Mouse (Mus musculus) embryonic facial prominence, embryonic 13.5 days (tissue): ENCODE results near the gene Sf1. TPM values are rescaled to one million over a fixed set of nuclear protein-coding genes. Genes with fewer than 3 reads are reported as not detected.

Experiments used
- ATAC-seq: fragments of 200-750 bp; cut with Nextera tagmentation; 2 replicates; pipeline ENCODE4 v1.8.0; 2017; ENCODE audit warnings: low read depth; ENCODE audit not compliant: insufficient number of reproducible peaks, insufficient read depth, low FRiP score, low TSS enrichment
- H3K27ac ChIP-seq: fragments of 300-500 bp; sonication (generic); 2 replicates; pipeline ENCODE4 v1.5.1; 2015; ENCODE audit warnings: moderate library complexity, mild to moderate bottlenecking, inconsistent platforms
- H3K27me3 ChIP-seq: fragments of 300-500 bp; sonication (generic); 2 replicates; pipeline ENCODE4 v1.6.1; 2015; ENCODE audit warnings: mild to moderate bottlenecking, inconsistent platforms
- H3K36me3 ChIP-seq: fragments of 300-500 bp; sonication (generic); 2 replicates; pipeline ENCODE4 v1.6.1; 2015; ENCODE audit warnings: mild to moderate bottlenecking, inconsistent platforms
- H3K4me1 ChIP-seq: fragments of 300-500 bp; sonication (generic); 2 replicates; pipeline ENCODE4 v1.6.1; 2015; ENCODE audit warnings: inconsistent platforms
- H3K4me2 ChIP-seq: fragments of 300-500 bp; sonication (generic); 2 replicates; pipeline ENCODE4 v1.6.1; 2015; ENCODE audit warnings: moderate library complexity, mild to moderate bottlenecking, inconsistent platforms
- H3K4me3 ChIP-seq: fragments of 300-500 bp; sonication (generic); 2 replicates; pipeline ENCODE4 v1.5.1; 2015; ENCODE audit warnings: mild to moderate bottlenecking, inconsistent platforms
- H3K9ac ChIP-seq: fragments of 300-500 bp; sonication (generic); 2 replicates; pipeline ENCODE4 v1.6.1; 2015; ENCODE audit warnings: mild to moderate bottlenecking, inconsistent platforms
- H3K9me3 ChIP-seq: fragments of 300-500 bp; sonication (generic); 2 replicates; pipeline ENCODE4 v1.6.1; 2016; ENCODE audit warnings: inconsistent platforms
- WGBS: fragments of 180-500 bp; shearing (Covaris S2); methylation state at CpG from one replicate; pipeline ENCODE4 v1.1.7; 2015; ENCODE audit warnings: mixed read lengths; 5-methylcytosine and 5-hydroxymethylcytosine counted together
- polyA plus RNA-seq: library from polyadenylated mRNA; unstranded; fragments of >200 nt; fragmentation: Nextera tagmentation; extraction: Ambion mirVana; gene quantifications from 2 replicates; pipeline ENCODE4 v1.2.1, GENCODE M21; 2015

Sf1 gene
- polyA plus RNA-seq, 1 experiment from 2014 or later: 151 TPM

GRCm38 (mm10) chr19:6416124-6416770 lies 52.8 kb downstream of the Sf1 start:
- Histone ChIP-seq H3K27me3 (peaks cover 58% of the 10 kb centered on the region), H3K4me1 (peaks cover 35% of the 10 kb centered on the region), H3K36me3 (no peaks in the 10 kb centered on the region), H3K9ac (0 out of 2 replicates have a peak overlapping the region, but pooled peaks have one; percentile 8), H3K27ac (no peak overlapping the region), H3K9me3 (no peaks in the 10 kb centered on the region), H3K4me3 (no peak overlapping the region), H3K4me2 (no peak overlapping the region)
- 8% methylated on average over 9 of the region's 9 CpGs for WGBS
- ATAC-seq: no peak

- Histone ChIP-seq H3K4me1 (peaks cover 35% of the 10 kb centered on the region), H3K4me3 (no peak overlapping the region), H3K9me3 (no peaks in the 10 kb centered on the region), H3K27ac (no peak overlapping the region), H3K36me3 (no peaks in the 10 kb centered on the region), H3K27me3 (peaks cover 67% of the 10 kb centered on the region), H3K4me2 (no peak overlapping the region), H3K9ac (no peak overlapping the region)
- 61% methylated on average over 12 of the region's 12 CpGs for WGBS
- ATAC-seq: no peak
These were observed 53.6 kb downstream of the Sf1 start for GRCm38 (mm10) chr19:6416894-6417761.

GRCm38 (mm10) chr19:6418233-6418879 lies 54.9 kb downstream of the Sf1 start, which contains the start of gene Nrxn2:
Gene Nrxn2, plus strand, starts transcription at chr19:6418731.
- Histone ChIP-seq H3K4me1 (peaks cover 28% of the 10 kb centered on the region), H3K9me3 (no peaks in the 10 kb centered on the region), H3K27me3 (peaks cover 80% of the 10 kb centered on the region), H3K27ac (no peak within 1 kb of the TSS), H3K36me3 (no peaks in the 10 kb centered on the region), H3K4me3 (peak within 1 kb of the TSS; percentile 55), H3K9ac (peak within 1 kb of the TSS; percentile 67), H3K4me2 (peak within 1 kb of the TSS; percentile 89)
- ATAC-seq: peak; percentile 78; the same call in 1 of the 2 replicates
- under 1% methylated on average over 45 of the region's 46 CpGs for WGBS

- Histone ChIP-seq H3K27me3 (peaks cover 87% of the 10 kb centered on the region), H3K9me3 (no peaks in the 10 kb centered on the region), H3K27ac (no peak overlapping the region), H3K4me3 (peak overlapping the region; percentile 55), H3K4me1 (peaks cover 25% of the 10 kb centered on the region), H3K36me3 (no peaks in the 10 kb centered on the region), H3K4me2 (peak overlapping the region; percentile 89), H3K9ac (peak overlapping the region; percentile 67; the same call in 1 of the 2 replicates)
- WGBS: 9% methylated on average over 20 of the region's 23 CpGs
- ATAC-seq: no peak
These were observed 55.6 kb downstream of the Sf1 start for GRCm38 (mm10) chr19:6418984-6419692.

GRCm38 (mm10) chr19:6419805-6420310 lies 56.4 kb downstream of the Sf1 start:
- no peaks in the 10 kb centered on the region for H3K36me3 ChIP-seq
- 56% methylated on average over 9 of the region's 9 CpGs for WGBS
- H3K27me3 ChIP-seq: peaks cover 95% of the 10 kb centered on the region
- no peak overlapping the region for H3K27ac ChIP-seq
- H3K9ac ChIP-seq: no peak overlapping the region
- no peak for ATAC-seq
- H3K4me2 ChIP-seq: no peak overlapping the region
- peaks cover 25% of the 10 kb centered on the region for H3K4me1 ChIP-seq
- no peaks in the 10 kb centered on the region for H3K9me3 ChIP-seq
- no peak overlapping the region for H3K4me3 ChIP-seq

GRCm38 (mm10) chr19:6420481-6421210 lies 57.2 kb downstream of the Sf1 start:
- Histone ChIP-seq H3K36me3 (no peaks in the 10 kb centered on the region), H3K9me3 (no peaks in the 10 kb centered on the region), H3K27ac (no peak overlapping the region), H3K4me1 (peaks cover 25% of the 10 kb centered on the region), H3K4me3 (no peak overlapping the region), H3K27me3 (peaks cover 98% of the 10 kb centered on the region), H3K4me2 (no peak overlapping the region), H3K9ac (no peak overlapping the region)
- WGBS: 55% methylated on average over 19 of the region's 19 CpGs
- no peak for ATAC-seq

- no peak overlapping the region for H3K27ac ChIP-seq
- H3K4me1 ChIP-seq: peaks cover 19% of the 10 kb centered on the region
- WGBS: 74% methylated on average over 9 of the region's 9 CpGs
- no peak overlapping the region for H3K4me2 ChIP-seq
- H3K9ac ChIP-seq: no peak overlapping the region
- H3K27me3 ChIP-seq: peaks cover 98% of the 10 kb centered on the region
- no peak overlapping the region for H3K4me3 ChIP-seq
- ATAC-seq: no peak
- no peaks in the 10 kb centered on the region for H3K36me3 ChIP-seq
- H3K9me3 ChIP-seq: no peaks in the 10 kb centered on the region
These were observed 57.7 kb downstream of the Sf1 start for GRCm38 (mm10) chr19:6421211-6421590.

GRCm38 (mm10) chr19:6422014-6422413 lies 58.5 kb downstream of the Sf1 start:
- Histone ChIP-seq H3K9me3 (no peaks in the 10 kb centered on the region), H3K27ac (no peak overlapping the region), H3K4me1 (peaks cover 12% of the 10 kb centered on the region), H3K4me2 (no peak overlapping the region), H3K27me3 (peaks cover 98% of the 10 kb centered on the region), H3K9ac (no peak overlapping the region), H3K36me3 (no peaks in the 10 kb centered on the region), H3K4me3 (no peak overlapping the region)
- WGBS: 71% methylated on average over 7 of the region's 7 CpGs
- no peak for ATAC-seq

- no peak overlapping the region for H3K4me3 ChIP-seq
- WGBS: 83% methylated on average over 16 of the region's 16 CpGs
- H3K9ac ChIP-seq: no peak overlapping the region
- H3K9me3 ChIP-seq: no peaks in the 10 kb centered on the region
- no peak for ATAC-seq
- H3K4me1 ChIP-seq: peaks cover 12% of the 10 kb centered on the region
- no peak overlapping the region for H3K4me2 ChIP-seq
- no peaks in the 10 kb centered on the region for H3K36me3 ChIP-seq
- no peak overlapping the region for H3K27ac ChIP-seq
- H3K27me3 ChIP-seq: peaks cover 98% of the 10 kb centered on the region
These were observed 59.8 kb downstream of the Sf1 start for GRCm38 (mm10) chr19:6423241-6423640.

- 60% methylated on average over 8 of the region's 8 CpGs for WGBS
- Histone ChIP-seq H3K36me3 (no peaks in the 10 kb centered on the region), H3K27me3 (peaks cover 100% of the 10 kb centered on the region), H3K4me2 (no peak overlapping the region), H3K4me3 (no peak overlapping the region), H3K9me3 (no peaks in the 10 kb centered on the region), H3K9ac (no peak overlapping the region), H3K27ac (no peak overlapping the region), H3K4me1 (peaks cover 16% of the 10 kb centered on the region)
- no peak for ATAC-seq
These were observed 60.8 kb downstream of the Sf1 start for GRCm38 (mm10) chr19:6424137-6424881.
